Mouse (Mus musculus): ENCODE measurements around the gene Prkaa1. TPM values are rescaled to one million over a fixed set of nuclear protein-coding genes. Genes with fewer than 3 reads are reported as not detected.

Prkaa1 gene
- total RNA-seq (2022) = 10 to 100 TPM; 12.1 to 14.4 (median 13.9) TPM

GRCm38 (mm10) chr15:5143361-5144020, at the start of gene Prkaa1:
Prkaa1 (plus strand) TSS chr15:5143861.
- peak; percentile 62 for DNase-seq (ENCODE audit: low spot score)

DNA sequence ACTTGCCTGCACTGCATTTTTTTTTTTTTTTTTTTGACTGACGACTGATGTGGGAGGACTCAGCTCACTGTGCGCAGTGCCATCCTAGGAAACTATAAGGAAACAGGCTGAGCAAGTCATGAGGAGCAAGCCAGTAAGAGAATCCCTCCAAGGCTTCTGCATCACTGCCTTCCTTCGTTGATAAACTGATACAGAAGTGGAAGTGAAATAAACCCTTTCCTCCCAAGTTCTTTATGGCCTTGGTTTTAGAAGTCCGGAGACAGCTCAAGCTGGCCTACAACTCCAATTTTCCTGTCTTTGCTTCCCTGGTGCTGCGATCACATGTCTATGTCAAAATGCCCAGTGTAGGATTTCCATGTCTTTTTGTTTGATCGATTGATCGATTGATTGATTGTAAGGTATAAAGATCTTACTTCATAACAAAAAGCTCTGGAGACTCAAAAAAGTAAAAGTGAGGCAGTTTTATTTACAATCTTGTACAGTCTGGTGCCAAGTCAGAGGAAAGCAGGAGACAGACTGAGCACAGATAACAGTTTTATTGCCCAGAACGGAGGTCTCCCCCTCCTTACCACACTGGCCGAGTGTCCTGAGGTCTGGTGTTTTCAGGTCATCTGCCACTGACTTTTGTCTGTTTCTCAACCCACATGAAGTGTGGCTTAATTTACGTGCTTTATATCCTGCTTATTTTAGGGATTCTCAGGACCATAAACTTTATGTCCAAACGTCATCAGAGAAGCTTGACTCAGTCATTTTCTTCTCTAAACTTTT, 47.9 kb upstream of the Prkaa1 start:
- no peak for DNase-seq (ENCODE audit: low spot score)

GRCm38 (mm10) chr15:5097376-5097775, 46.3 kb upstream of the Prkaa1 start:
- no peak for DNase-seq (ENCODE audit: low spot score)

DNA sequence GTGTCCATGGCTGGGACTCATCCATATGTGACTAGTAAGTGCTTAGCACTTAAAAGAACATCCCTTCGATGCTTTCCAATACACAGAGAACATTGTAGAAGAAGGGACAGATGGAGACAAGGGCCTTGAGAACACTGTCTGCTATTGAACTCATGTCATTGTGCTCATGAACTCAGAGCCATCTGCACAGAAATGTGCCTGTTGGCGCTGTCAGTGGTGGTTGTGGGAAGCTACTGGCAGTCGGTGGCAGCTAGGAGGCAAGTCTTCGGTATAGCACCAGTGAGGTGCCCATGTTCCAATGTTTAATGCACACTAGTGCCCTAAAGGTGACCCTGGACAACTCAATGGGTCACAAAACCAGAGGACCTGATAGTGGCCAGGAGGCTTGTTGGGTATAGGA, 41.3 kb upstream of the Prkaa1 start:
- no peak for DNase-seq (ENCODE audit: low spot score)

DNA sequence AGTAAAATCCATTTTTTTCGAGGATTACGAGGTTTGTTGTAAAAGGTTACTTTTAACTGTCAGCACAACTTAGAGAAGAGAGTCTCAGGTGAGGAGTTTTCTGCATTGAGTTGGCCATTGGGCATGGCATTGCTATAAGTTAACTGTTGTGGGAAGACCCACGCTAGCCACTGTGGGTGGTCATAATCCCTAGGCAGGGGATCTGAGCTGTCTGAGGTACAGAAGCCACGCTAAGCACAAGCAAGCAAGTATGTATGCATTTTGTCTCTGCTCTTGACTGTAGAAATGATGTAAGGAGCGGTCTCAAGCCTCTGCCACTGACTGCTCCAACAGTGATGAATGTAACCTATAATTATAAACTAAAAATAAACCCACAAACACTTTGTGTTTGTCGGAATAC, 37.8 kb upstream of the Prkaa1 start:
- no peak for DNase-seq (ENCODE audit: low spot score)

GRCm38 (mm10) chr15:5106293-5106692, 37.4 kb upstream of the Prkaa1 start:
- peak; percentile 40 for DNase-seq (ENCODE audit: low spot score)

DNA sequence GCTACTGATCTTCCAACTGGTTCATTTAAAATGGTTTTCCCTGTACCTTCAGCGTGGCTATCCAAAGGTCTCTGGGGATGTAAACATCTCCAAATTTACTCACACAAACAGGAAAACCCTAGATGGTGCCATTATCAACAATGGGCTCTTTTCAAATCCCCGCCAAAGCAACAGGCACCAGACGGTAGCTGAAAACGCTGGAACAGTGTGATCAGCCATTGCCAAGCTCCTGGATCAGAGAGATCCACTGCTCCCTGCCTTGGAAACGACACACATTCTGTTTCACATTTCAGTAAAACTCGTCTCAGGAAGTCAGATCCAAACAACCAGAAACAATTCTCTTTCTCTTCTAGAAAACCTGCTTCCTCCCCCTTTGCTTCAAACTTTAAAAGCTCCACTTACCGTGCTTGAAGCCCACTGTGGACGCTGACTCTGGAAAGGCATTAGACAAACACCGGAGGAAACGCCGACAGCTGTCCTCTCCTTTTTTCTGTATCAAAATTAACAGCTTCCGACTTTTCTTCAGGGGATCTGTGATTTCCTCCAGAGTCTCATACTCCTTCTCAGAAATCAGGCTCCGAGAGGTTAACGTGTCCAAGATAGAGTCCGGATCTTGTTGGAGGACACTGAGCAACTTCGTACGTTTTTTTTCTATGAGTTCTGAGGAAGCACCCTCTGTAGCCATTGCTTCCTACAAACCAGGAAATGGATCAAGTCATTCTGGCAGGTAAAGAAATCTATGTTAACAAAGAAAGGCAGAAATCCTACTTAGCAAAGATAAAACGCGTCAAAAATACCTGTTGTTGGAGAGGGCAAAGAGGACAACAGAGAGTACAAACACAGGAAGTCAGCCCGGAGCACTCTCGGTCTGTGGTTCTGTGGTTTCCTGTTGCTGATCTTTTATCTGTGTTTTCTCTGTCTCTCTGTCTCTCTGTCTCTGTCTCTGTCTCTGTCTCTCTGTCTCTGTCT, 35.7 kb upstream of the Prkaa1 start, which contains the start of gene Card6:
TSS of gene Card6 (minus strand) at position 854 of the 969 bp plus-strand sequence.
- DNase-seq (ENCODE audit: low spot score) = peak; percentile 32

DNA sequence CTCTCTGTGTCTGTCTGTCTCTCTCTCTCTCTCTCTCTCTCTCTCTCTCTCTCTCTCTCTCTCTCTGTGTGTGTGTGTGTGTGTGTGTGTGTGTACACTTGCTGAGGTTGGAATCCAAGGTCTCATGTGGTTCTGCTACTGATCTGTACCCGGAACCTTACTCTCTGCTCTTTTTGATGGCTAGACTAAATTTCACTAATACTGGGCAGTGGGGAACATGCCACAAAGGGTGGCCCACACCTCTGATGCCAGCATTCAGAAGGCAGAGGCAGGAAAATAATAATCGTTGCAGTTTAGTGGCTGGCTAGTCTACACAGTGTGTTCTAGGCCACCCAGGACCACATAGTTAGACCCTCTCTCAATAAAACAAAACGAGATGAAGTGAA, 35.0 kb upstream of the Prkaa1 start:
- DNase-seq (ENCODE audit: low spot score) = peak; percentile 11

- no peak for DNase-seq (ENCODE audit: low spot score)
These were observed 31.0 kb upstream of the Prkaa1 start for GRCm38 (mm10) chr15:5112651-5113050.

GRCm38 (mm10) chr15:5115173-5115572, 28.5 kb upstream of the Prkaa1 start:
- DNase-seq (ENCODE audit: low spot score) = no peak

- peak; percentile 98 for DNase-seq (ENCODE audit: low spot score)
These were observed 27.2 kb upstream of the Prkaa1 start, which contains the start of gene Rpl37 for GRCm38 (mm10) chr15:5116270-5117030. Rpl37 (plus strand) TSS chr15:5116645.

DNA sequence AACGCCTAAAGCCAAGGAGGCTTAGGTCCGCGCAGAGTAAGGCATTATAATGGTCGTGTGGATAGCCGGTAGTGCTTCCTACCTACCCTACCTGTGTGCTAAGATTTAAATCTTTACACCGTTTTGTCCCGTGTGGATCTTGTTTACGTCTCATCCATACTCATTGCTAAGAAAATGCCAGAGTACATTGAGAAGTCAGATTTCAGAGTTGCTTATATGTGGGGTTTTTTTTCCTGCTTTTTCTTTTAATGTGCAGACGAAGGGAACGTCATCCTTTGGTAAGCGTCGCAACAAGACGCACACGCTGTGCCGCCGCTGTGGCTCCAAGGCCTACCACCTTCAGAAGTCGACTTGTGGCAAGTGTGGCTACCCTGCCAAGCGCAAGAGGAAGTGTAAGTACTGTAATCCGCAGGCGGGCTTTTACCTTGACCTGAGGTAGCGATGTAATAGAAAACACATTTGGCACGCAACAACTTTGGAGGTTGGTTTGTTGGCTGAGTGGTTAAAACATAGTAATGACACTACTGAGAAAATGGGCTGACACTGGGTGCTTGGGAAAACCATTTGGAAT, 26.5 kb upstream of the Prkaa1 start:
- DNase-seq (ENCODE audit: low spot score) = no peak

GRCm38 (mm10) chr15:5118626-5119025, 25.0 kb upstream of the Prkaa1 start:
- no peak for DNase-seq (ENCODE audit: low spot score)

DNA sequence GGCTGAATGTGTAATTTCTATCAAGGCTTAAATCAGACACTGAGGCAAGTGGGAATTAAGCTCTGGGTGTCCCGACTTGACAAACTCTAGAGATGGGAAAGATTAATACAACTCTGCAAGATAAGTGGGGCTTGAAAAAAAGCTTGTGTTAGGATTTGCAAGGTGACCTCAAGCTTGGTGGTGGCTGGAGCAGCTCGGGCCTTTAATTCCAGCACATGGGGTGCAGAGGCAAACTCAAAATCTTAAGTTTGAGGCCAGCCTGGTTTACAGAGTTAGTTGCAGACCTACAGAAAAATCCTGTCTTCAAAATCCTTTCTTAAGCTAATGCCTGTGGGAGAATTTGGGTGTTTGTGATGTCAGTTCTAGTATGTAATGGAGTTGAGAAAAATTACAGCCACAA, 24.5 kb upstream of the Prkaa1 start:
- DNase-seq (ENCODE audit: low spot score) = no peak

- DNase-seq (ENCODE audit: low spot score) = no peak
These were observed 24.0 kb upstream of the Prkaa1 start for GRCm38 (mm10) chr15:5119707-5120106.

- no peak for DNase-seq (ENCODE audit: low spot score)
These were observed 21.9 kb upstream of the Prkaa1 start for GRCm38 (mm10) chr15:5121535-5122313.

DNA sequence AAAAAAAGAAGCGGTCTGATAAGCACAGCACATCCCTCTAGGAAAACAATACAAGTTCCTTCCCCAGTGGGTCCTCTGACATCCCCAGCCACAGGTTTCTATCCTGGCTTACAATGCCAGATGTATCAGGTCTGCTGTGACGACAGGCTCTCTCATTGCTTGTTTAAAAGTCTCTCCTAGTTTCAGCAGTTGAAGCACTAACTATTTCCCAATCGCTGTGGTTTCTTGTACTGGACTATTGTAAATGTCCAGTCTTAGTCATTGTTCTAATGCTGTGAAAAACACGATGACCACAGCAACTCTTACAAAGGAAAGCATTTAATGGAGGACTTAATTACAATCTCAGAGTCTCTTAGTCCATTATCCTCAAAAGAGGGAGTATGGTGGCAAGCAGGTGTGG, 17.2 kb upstream of the Prkaa1 start:
- DNase-seq (ENCODE audit: low spot score) = no peak

GRCm38 (mm10) chr15:5127487-5127886, 16.2 kb upstream of the Prkaa1 start:
- no peak for DNase-seq (ENCODE audit: low spot score)

GRCm38 (mm10) chr15:5128176-5128940, 15.3 kb upstream of the Prkaa1 start:
- DNase-seq (ENCODE audit: low spot score) = no peak
